Mouse (Mus musculus) limb, embryonic 11.5 days (tissue): ENCODE data around the gene Sqstm1. TPM values are rescaled to one million over a fixed set of nuclear protein-coding genes. Genes with fewer than 3 reads are reported as not detected.
A peak's percentile ranks its signal among the peaks of the same experiment; 100 is the strongest.

ENCODE experiments used
- ATAC-seq: fragments of 200-750 bp; cut with Nextera tagmentation; 2 replicates; pipeline ENCODE4 v1.8.0; 2017; ENCODE audit warnings: low read depth; ENCODE audit not compliant: insufficient number of reproducible peaks, low FRiP score, low TSS enrichment
- DNase-seq: peaks from one replicate; pipeline ENCODE4 v3.0.0-alpha.2; 2015; ENCODE audit warnings: low spot score
- H3K27ac ChIP-seq: fragments of 300-500 bp; sonication (generic); replicated peaks from 2 replicates; pipeline ENCODE4 v1.5.1; 2014; ENCODE audit warnings: low read depth, mild to moderate bottlenecking, low read length
- H3K27me3 ChIP-seq: fragments of 300-500 bp; sonication (generic); 2 replicates; pipeline ENCODE4 v1.6.1; 2014; ENCODE audit warnings: mild to moderate bottlenecking, low read length, mixed read lengths; ENCODE audit not compliant: control insufficient read depth, insufficient read depth
- H3K36me3 ChIP-seq: fragments of 300-500 bp; sonication (generic); 2 replicates; pipeline ENCODE4 v1.6.1; 2014; ENCODE audit warnings: mild to moderate bottlenecking, low read length, moderate library complexity, mixed read lengths; ENCODE audit not compliant: control insufficient read depth, insufficient read depth
- H3K4me1 ChIP-seq: fragments of 300-500 bp; sonication (generic); 2 replicates; pipeline ENCODE4 v1.6.1; 2014; ENCODE audit warnings: low read length, mixed read lengths; ENCODE audit not compliant: control insufficient read depth, insufficient read depth
- H3K4me2 ChIP-seq: fragments of 300-500 bp; sonication (generic); 2 replicates; pipeline ENCODE4 v1.6.1; 2014; ENCODE audit warnings: low read depth, mild to moderate bottlenecking, moderate library complexity; ENCODE audit not compliant: severe bottlenecking
- H3K4me3 ChIP-seq: fragments of 300-500 bp; sonication (generic); 2 replicates; pipeline ENCODE4 v1.5.1; 2014; ENCODE audit warnings: low read depth, low read length
- H3K9ac ChIP-seq: fragments of 300-500 bp; sonication (generic); 2 replicates; pipeline ENCODE4 v1.6.1; 2014; ENCODE audit warnings: mild to moderate bottlenecking, low read length
- H3K9me3 ChIP-seq: fragments of 300-500 bp; sonication (generic); 2 replicates; pipeline ENCODE4 v1.6.1; 2016; ENCODE audit warnings: low read length; ENCODE audit not compliant: control insufficient read depth
- WGBS: fragments of 180-500 bp; shearing (Covaris S2); extraction: QIAGEN DNeasy Blood & Tissue Kit; methylation state at CpG from one replicate; pipeline ENCODE4 v1.1.7; 2014; 5-methylcytosine and 5-hydroxymethylcytosine counted together
- polyA plus RNA-seq: library from polyadenylated mRNA; unstranded; fragments of >200 nt; fragmentation: Nextera tagmentation; extraction: Ambion mirVana; gene quantifications from 2 replicates; pipeline ENCODE4 v1.2.1, GENCODE M21; 2014

Gene Sqstm1
- polyA plus RNA-seq, 1 experiment from 2014 or later: 133 TPM

- no peaks in the 10 kb centered on the region for H3K9me3 ChIP-seq
- H3K4me1 ChIP-seq: no peaks in the 10 kb centered on the region
- H3K27ac ChIP-seq: no peak overlapping the region
- DNase-seq (no peak), ATAC-seq (no peak)
- H3K27me3 ChIP-seq: no peaks in the 10 kb centered on the region
- H3K4me2 ChIP-seq: no peak overlapping the region
- no peak overlapping the region for H3K4me3 ChIP-seq
- H3K36me3 ChIP-seq: 0 out of 2 replicates have a peak, but pooled peaks cover 2% of the 10 kb centered on the region
- H3K9ac ChIP-seq: no peak overlapping the region
- WGBS: 72% methylated on average over 5 of the region's 5 CpGs
Measured at GRCm38 (mm10) chr11:50245269-50245668, 34.6 kb upstream of the Sqstm1 start.

- DNase-seq (no peak), ATAC-seq (no peak)
- Histone ChIP-seq H3K4me1 (no peaks in the 10 kb centered on the region), H3K27ac (no peak overlapping the region), H3K36me3 (0 out of 2 replicates have a peak, but pooled peaks cover 2% of the 10 kb centered on the region), H3K27me3 (no peaks in the 10 kb centered on the region; the same call in 1 of the 2 replicates), H3K9ac (no peak overlapping the region), H3K9me3 (no peaks in the 10 kb centered on the region), H3K4me2 (no peak overlapping the region), H3K4me3 (no peak overlapping the region)
- 84% methylated on average over 6 of the region's 6 CpGs for WGBS
Measured at GRCm38 (mm10) chr11:50243926-50244325, 33.3 kb upstream of the Sqstm1 start.

- Histone ChIP-seq H3K4me1 (peaks cover 7% of the 10 kb centered on the region), H3K9ac (no peak overlapping the region), H3K27ac (no peak overlapping the region), H3K27me3 (peaks cover 21% of the 10 kb centered on the region), H3K4me3 (no peak overlapping the region), H3K9me3 (no peaks in the 10 kb centered on the region), H3K36me3 (no peaks in the 10 kb centered on the region), H3K4me2 (no peak overlapping the region)
- WGBS: 95% methylated on average over 7 of the region's 7 CpGs
- DNase-seq (no peak), ATAC-seq (no peak)
Measured at GRCm38 (mm10) chr11:50240235-50240911, 29.7 kb upstream of the Sqstm1 start.

DNA sequence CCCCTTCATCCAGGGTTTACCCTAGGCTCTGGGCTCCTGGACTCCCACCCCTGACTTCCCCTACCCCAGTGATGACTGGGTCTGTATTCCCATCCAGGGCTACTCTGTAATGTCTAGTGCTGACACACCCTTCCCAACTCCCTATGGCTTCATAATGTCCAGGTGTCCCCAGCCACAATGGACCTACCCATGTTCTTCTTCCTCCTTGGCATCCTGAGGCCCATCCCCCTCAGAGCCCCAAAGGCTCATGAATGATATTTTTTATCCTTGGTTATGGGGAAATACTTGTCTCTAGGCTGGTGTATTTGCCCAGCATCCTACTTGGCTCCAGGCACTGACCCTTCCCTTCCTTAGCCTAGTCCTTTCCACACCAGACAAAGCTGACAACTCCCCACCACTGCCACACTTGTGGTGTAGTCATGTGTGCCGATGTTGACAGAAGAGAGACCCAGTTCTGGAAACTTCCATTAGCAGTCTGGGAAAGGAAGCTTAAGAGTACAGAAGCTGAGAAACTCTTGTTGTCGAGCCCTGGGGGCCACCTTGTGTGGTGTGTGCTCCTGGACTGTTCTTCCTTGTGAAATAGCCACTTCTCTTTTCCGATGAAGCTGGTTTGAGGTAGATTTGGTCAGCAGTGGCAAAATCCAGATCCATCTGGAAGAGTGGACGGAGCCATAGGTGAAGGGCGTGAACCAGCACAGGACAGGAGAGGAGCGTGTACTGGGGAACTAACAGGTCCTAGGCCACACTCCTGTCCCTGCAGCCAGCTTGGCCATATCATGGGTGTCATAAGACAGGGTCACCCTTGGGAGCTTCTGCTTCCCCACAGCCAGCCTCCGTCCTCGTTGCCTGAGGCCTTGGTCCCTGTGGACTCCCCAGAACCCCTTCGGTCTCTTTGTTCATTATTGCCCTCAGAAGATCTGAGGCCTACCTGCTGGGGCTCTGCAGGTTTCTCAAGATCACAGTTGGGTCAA, 28.5 kb upstream of the Sqstm1 start:
- ATAC-seq (no peak), DNase-seq (no peak)
- Histone ChIP-seq H3K27me3 (peaks cover 21% of the 10 kb centered on the region), H3K36me3 (peaks cover 7% of the 10 kb centered on the region; the same call in 1 of the 2 replicates), H3K9me3 (no peaks in the 10 kb centered on the region), H3K27ac (no peak overlapping the region), H3K9ac (no peak overlapping the region), H3K4me3 (no peak overlapping the region), H3K4me2 (no peak overlapping the region), H3K4me1 (peaks cover 7% of the 10 kb centered on the region)
- WGBS: 93% methylated on average over 9 of the region's 9 CpGs

DNA sequence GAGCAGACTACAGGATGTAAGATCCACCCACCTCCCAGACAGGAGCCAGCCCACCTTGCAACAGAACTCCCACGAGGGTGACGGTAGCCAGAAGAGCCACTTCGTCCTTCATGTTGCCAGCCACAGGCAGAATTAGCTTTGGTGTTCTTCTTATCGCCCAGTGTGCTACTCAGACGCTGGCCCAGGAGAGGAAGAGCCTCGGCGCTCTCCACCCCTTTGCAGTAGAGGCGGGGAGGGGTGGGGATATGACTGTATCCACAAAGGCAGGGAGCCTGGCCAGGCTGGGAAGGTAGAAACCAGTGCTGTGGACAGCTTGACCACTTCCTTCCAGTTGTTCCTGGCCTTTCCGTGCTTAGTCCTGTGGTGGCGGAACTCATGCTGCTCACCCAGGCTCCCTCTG, 27.7 kb upstream of the Sqstm1 start, which contains the start of gene Ltc4s:
Gene Ltc4s, minus strand, starts transcription at position 293 of the 400 bp plus-strand sequence.
- peak within 1 kb of the TSS; percentile 63 for H3K4me3 ChIP-seq
- DNase-seq: no peak
- H3K9ac ChIP-seq: no peak within 1 kb of the TSS
- peaks cover 7% of the 10 kb centered on the region for H3K4me1 ChIP-seq
- peak within 1 kb of the TSS; percentile 95 for H3K4me2 ChIP-seq
- H3K27me3 ChIP-seq: peaks cover 21% of the 10 kb centered on the region
- WGBS: 32% methylated on average over 10 of the region's 10 CpGs
- H3K36me3 ChIP-seq: peaks cover 7% of the 10 kb centered on the region; the same call in 1 of the 2 replicates
- no peak for ATAC-seq
- H3K27ac ChIP-seq: no peak within 1 kb of the TSS
- H3K9me3 ChIP-seq: no peaks in the 10 kb centered on the region

DNA sequence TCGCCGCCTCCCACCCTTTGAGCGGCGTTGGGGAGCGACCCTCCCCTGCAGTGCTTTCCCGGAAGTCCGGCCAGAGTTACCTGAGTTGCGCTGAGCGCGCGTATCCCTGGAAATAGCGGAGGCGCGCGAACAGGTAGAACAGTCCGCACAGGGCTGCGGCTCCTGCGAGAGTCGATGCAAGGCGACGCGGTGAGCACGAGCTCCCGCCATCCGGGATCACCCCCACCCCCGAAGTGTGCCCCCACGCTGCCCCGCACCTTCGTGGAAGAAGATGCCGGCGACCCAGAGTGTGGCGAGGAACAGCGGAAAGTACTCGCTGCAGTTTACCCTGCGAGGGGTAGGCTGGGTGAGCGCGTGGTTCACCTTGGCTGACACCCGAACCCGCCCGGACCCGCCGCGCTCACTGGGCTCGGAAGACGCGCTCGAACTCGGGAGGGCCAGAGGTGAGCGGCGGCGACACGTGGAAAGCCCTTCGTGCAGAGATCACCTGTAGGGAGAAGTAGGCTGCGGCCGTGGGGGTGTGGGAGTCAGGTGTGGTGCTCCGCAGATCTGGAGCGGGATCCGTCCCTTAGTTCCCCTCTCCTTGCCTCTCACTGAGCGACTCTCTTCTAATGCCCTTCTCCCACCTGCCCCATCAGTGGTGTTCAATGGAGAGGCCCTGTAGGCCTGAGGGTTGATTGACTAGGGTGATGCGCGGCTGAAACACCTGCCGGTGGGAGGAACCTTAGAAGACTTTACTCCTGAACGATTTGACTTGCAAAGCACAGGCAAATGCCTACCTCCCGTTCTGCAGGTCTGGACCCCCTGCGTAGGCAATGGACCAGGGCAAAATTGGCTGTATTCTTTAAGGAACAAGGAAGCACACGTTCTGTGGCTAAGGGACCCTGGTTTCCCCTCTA, 26.6 kb upstream of the Sqstm1 start:
- H3K4me1 ChIP-seq: peaks cover 7% of the 10 kb centered on the region
- 2% methylated on average over 66 of the region's 66 CpGs for WGBS
- no peak overlapping the region for H3K27ac ChIP-seq
- H3K4me2 ChIP-seq: peak overlapping the region; percentile 95
- no peaks in the 10 kb centered on the region for H3K9me3 ChIP-seq
- H3K4me3 ChIP-seq: peak overlapping the region; percentile 63
- H3K9ac ChIP-seq: peak overlapping the region; percentile 30; the same call in 1 of the 2 replicates
- H3K36me3 ChIP-seq: peaks cover 12% of the 10 kb centered on the region; the same call in 1 of the 2 replicates
- peaks cover 21% of the 10 kb centered on the region for H3K27me3 ChIP-seq
- DNase-seq (no peak), ATAC-seq (peak; percentile 58; the same call in 1 of the 2 replicates)

DNA sequence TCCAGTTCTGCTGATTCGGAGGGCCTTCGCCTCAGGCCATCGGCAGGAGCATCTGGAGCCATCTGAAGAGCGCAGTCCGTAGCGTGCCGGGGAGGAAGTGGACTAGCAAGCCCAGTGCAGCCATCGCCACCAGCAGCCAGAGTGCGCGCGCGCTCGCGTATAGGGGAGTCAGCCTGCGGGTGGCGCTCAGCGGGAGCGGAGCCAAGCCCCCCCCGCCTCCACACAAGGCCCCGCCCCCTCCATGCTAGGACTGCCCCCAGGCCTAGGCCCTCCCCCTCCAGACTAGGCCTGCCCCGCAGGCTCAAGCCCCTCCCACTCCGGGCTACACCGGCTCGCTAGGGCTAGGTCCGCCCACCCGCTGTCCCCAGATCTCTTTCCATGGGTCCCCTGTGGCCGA, 25.9 kb upstream of the Sqstm1 start:
- Histone ChIP-seq H3K36me3 (peaks cover 13% of the 10 kb centered on the region; the same call in 1 of the 2 replicates), H3K9me3 (no peaks in the 10 kb centered on the region), H3K27ac (no peak overlapping the region), H3K4me3 (peak overlapping the region; percentile 63), H3K27me3 (peaks cover 21% of the 10 kb centered on the region), H3K4me1 (peaks cover 9% of the 10 kb centered on the region), H3K4me2 (peak overlapping the region; percentile 95), H3K9ac (peak overlapping the region; percentile 56)
- peak; percentile 87 for ATAC-seq
- whole genome bisulfite sequencing: under 1% methylated on average over 21 of the region's 27 CpGs
- DNase-seq: peak; percentile 87
